Mouse (Mus musculus): ENCODE results near the gene Gal3st3. TPM values are rescaled to one million over a fixed set of nuclear protein-coding genes. Genes with fewer than 3 reads are reported as not detected.
A peak's percentile ranks its signal among the peaks of the same experiment; 100 is the strongest.

Gene Gal3st3
- polyA plus RNA-seq, 1 experiment from 2014 or later, result 6.1 TPM

GRCm38 (mm10) chr19:5306968-5307734 lies 9.0 kb downstream of the Gal3st3 start:
- 39% methylated on average over 98 of the region's 98 CpGs for WGBS
- ATAC-seq (ENCODE audit: insufficient number of reproducible peaks, insufficient read depth, low FRiP score, low TSS enrichment, low read depth), result no peak
- no peak overlapping the region for H3K27ac ChIP-seq
- H3K36me3 ChIP-seq, result peaks cover 48% of the 10 kb centered on the region
- peaks cover 4% of the 10 kb centered on the region; the same call in 1 of the 2 replicates for H3K4me1 ChIP-seq (replicated peaks)
- H3K9ac ChIP-seq (replicated peaks), result no peak overlapping the region
- peak overlapping the region; percentile 49 for H3K4me2 ChIP-seq
- H3K27me3 ChIP-seq, result peaks cover 21% of the 10 kb centered on the region
- H3K9me3 ChIP-seq, result peaks cover 18% of the 10 kb centered on the region
- H3K4me3 ChIP-seq (replicated peaks), result peak overlapping the region; percentile 27

- 82% methylated on average over 7 of the region's 7 CpGs for WGBS
- H3K4me3 ChIP-seq (replicated peaks), result no peak overlapping the region
- peaks cover 21% of the 10 kb centered on the region for H3K27me3 ChIP-seq
- ATAC-seq (ENCODE audit: insufficient number of reproducible peaks, insufficient read depth, low FRiP score, low TSS enrichment, low read depth), result no peak
- peaks cover 18% of the 10 kb centered on the region for H3K9me3 ChIP-seq
- H3K4me2 ChIP-seq, result no peak overlapping the region
- no peak overlapping the region for H3K9ac ChIP-seq (replicated peaks)
- no peak overlapping the region for H3K27ac ChIP-seq
- peaks cover 4% of the 10 kb centered on the region; the same call in 1 of the 2 replicates for H3K4me1 ChIP-seq (replicated peaks)
- H3K36me3 ChIP-seq, result peaks cover 34% of the 10 kb centered on the region
Observed at GRCm38 (mm10) chr19:5309025-5309424, 10.9 kb downstream of the Gal3st3 start.

GRCm38 (mm10) chr19:5313189-5313588 lies 15.1 kb downstream of the Gal3st3 start:
- Histone ChIP-seq H3K9ac (replicated peaks) (no peak overlapping the region), H3K4me2 (no peak overlapping the region), H3K27me3 (peaks cover under 1% of the 10 kb centered on the region; the same call in 1 of the 2 replicates), H3K36me3 (no peaks in the 10 kb centered on the region), H3K4me3 (replicated peaks) (no peak overlapping the region), H3K27ac (no peak overlapping the region), H3K4me1 (replicated peaks) (no peaks in the 10 kb centered on the region), H3K9me3 (peaks cover 13% of the 10 kb centered on the region; the same call in 1 of the 2 replicates)
- ATAC-seq (ENCODE audit: insufficient number of reproducible peaks, insufficient read depth, low FRiP score, low TSS enrichment, low read depth), result no peak
- 90% methylated on average over 8 of the region's 8 CpGs for WGBS

GRCm38 (mm10) chr19:5323801-5324200 lies 25.7 kb downstream of the Gal3st3 start:
- ATAC-seq (ENCODE audit: insufficient number of reproducible peaks, insufficient read depth, low FRiP score, low TSS enrichment, low read depth), result no peak
- no peaks in the 10 kb centered on the region for H3K36me3 ChIP-seq
- H3K27ac ChIP-seq, result no peak overlapping the region
- 62% methylated on average over 17 of the region's 17 CpGs for WGBS
- H3K27me3 ChIP-seq, result no peaks in the 10 kb centered on the region
- no peak overlapping the region for H3K4me3 ChIP-seq (replicated peaks)
- H3K9ac ChIP-seq (replicated peaks), result no peak overlapping the region
- no peak overlapping the region for H3K4me2 ChIP-seq
- H3K9me3 ChIP-seq, result no peaks in the 10 kb centered on the region
- no peaks in the 10 kb centered on the region for H3K4me1 ChIP-seq (replicated peaks)

- Histone ChIP-seq H3K27ac (no peak overlapping the region), H3K4me1 (replicated peaks) (no peaks in the 10 kb centered on the region), H3K36me3 (no peaks in the 10 kb centered on the region), H3K9me3 (no peaks in the 10 kb centered on the region), H3K4me3 (replicated peaks) (no peak overlapping the region), H3K4me2 (no peak overlapping the region), H3K27me3 (no peaks in the 10 kb centered on the region), H3K9ac (replicated peaks) (no peak overlapping the region)
- 76% methylated on average over 19 of the region's 19 CpGs for WGBS
- ATAC-seq (ENCODE audit: insufficient number of reproducible peaks, insufficient read depth, low FRiP score, low TSS enrichment, low read depth), result no peak
Observed at GRCm38 (mm10) chr19:5327970-5328369, 29.8 kb downstream of the Gal3st3 start.

GRCm38 (mm10) chr19:5334741-5335140 lies 36.6 kb downstream of the Gal3st3 start:
- H3K4me3 ChIP-seq (replicated peaks), result no peak overlapping the region
- 76% methylated on average over 5 of the region's 5 CpGs for WGBS
- H3K4me2 ChIP-seq, result no peak overlapping the region
- no peaks in the 10 kb centered on the region for H3K27me3 ChIP-seq
- H3K9ac ChIP-seq (replicated peaks), result no peak overlapping the region
- no peak for ATAC-seq (ENCODE audit: insufficient number of reproducible peaks, insufficient read depth, low FRiP score, low TSS enrichment, low read depth)
- H3K9me3 ChIP-seq, result no peaks in the 10 kb centered on the region
- no peaks in the 10 kb centered on the region for H3K4me1 ChIP-seq (replicated peaks)
- H3K27ac ChIP-seq, result no peak overlapping the region
- no peaks in the 10 kb centered on the region for H3K36me3 ChIP-seq

- Histone ChIP-seq H3K4me3 (replicated peaks) (no peak within 1 kb of the TSS), H3K9me3 (no peaks in the 10 kb centered on the region), H3K4me2 (no peak within 1 kb of the TSS), H3K27me3 (no peaks in the 10 kb centered on the region), H3K27ac (no peak within 1 kb of the TSS), H3K9ac (replicated peaks) (no peak within 1 kb of the TSS), H3K36me3 (no peaks in the 10 kb centered on the region), H3K4me1 (replicated peaks) (no peaks in the 10 kb centered on the region)
- WGBS, result 86% methylated on average over 6 of the region's 6 CpGs
- ATAC-seq (ENCODE audit: insufficient number of reproducible peaks, insufficient read depth, low FRiP score, low TSS enrichment, low read depth), result no peak
Observed at GRCm38 (mm10) chr19:5335441-5335840, 37.3 kb downstream of the Gal3st3 start, which contains the start of gene Catsper1. TSS of gene Catsper1 (plus strand) at chr19:5335741.

GRCm38 (mm10) chr19:5337975-5338374 lies 39.8 kb downstream of the Gal3st3 start:
- Histone ChIP-seq H3K9me3 (no peaks in the 10 kb centered on the region), H3K4me2 (no peak overlapping the region), H3K27ac (no peak overlapping the region), H3K4me1 (replicated peaks) (no peaks in the 10 kb centered on the region), H3K36me3 (no peaks in the 10 kb centered on the region), H3K27me3 (no peaks in the 10 kb centered on the region), H3K4me3 (replicated peaks) (no peak overlapping the region), H3K9ac (replicated peaks) (no peak overlapping the region)
- WGBS, result 19% methylated on average over 5 of the region's 5 CpGs
- ATAC-seq (ENCODE audit: insufficient number of reproducible peaks, insufficient read depth, low FRiP score, low TSS enrichment, low read depth), result no peak

GRCm38 (mm10) chr19:5341360-5341759 lies 43.2 kb downstream of the Gal3st3 start:
- Histone ChIP-seq H3K36me3 (no peaks in the 10 kb centered on the region), H3K9me3 (no peaks in the 10 kb centered on the region), H3K9ac (replicated peaks) (no peak overlapping the region), H3K27ac (no peak overlapping the region), H3K4me2 (no peak overlapping the region), H3K27me3 (no peaks in the 10 kb centered on the region), H3K4me1 (replicated peaks) (no peaks in the 10 kb centered on the region), H3K4me3 (replicated peaks) (no peak overlapping the region)
- WGBS, result 87% methylated on average over 7 of the region's 7 CpGs
- ATAC-seq (ENCODE audit: insufficient number of reproducible peaks, insufficient read depth, low FRiP score, low TSS enrichment, low read depth), result no peak

- H3K4me2 ChIP-seq, result no peak overlapping the region
- H3K9ac ChIP-seq (replicated peaks), result no peak overlapping the region
- WGBS, result 78% methylated on average over 6 of the region's 6 CpGs
- no peak overlapping the region for H3K27ac ChIP-seq
- no peak for ATAC-seq (ENCODE audit: insufficient number of reproducible peaks, insufficient read depth, low FRiP score, low TSS enrichment, low read depth)
- peaks cover 6% of the 10 kb centered on the region; the same call in 1 of the 2 replicates for H3K4me1 ChIP-seq (replicated peaks)
- H3K4me3 ChIP-seq (replicated peaks), result no peak overlapping the region
- no peaks in the 10 kb centered on the region for H3K9me3 ChIP-seq
- H3K27me3 ChIP-seq, result peaks cover 28% of the 10 kb centered on the region
- no peaks in the 10 kb centered on the region for H3K36me3 ChIP-seq
Observed at GRCm38 (mm10) chr19:5345297-5346131, 47.4 kb downstream of the Gal3st3 start.

- no peaks in the 10 kb centered on the region for H3K36me3 ChIP-seq
- H3K27ac ChIP-seq, result no peak overlapping the region
- ATAC-seq (ENCODE audit: insufficient number of reproducible peaks, insufficient read depth, low FRiP score, low TSS enrichment, low read depth), result peak; percentile 41; the same call in 1 of the 2 replicates
- no peak overlapping the region for H3K4me3 ChIP-seq (replicated peaks)
- 79% methylated on average over 6 of the region's 6 CpGs for WGBS
- no peaks in the 10 kb centered on the region for H3K9me3 ChIP-seq
- peaks cover 6% of the 10 kb centered on the region; the same call in 1 of the 2 replicates for H3K4me1 ChIP-seq (replicated peaks)
- no peak overlapping the region for H3K4me2 ChIP-seq
- peaks cover 31% of the 10 kb centered on the region for H3K27me3 ChIP-seq
- H3K9ac ChIP-seq (replicated peaks), result no peak overlapping the region; the same call in 1 of the 2 replicates
Observed at GRCm38 (mm10) chr19:5348064-5348463, 49.9 kb downstream of the Gal3st3 start.
